Mouse (Mus musculus) urinary bladder, postnatal 10 days (tissue): ENCODE results near the gene Pkm.

Experiments
- DNase-seq: peaks from one replicate; pipeline ENCODE4 v3.0.0; 2022; ENCODE audit warnings: low spot score

Pkm gene

DNA sequence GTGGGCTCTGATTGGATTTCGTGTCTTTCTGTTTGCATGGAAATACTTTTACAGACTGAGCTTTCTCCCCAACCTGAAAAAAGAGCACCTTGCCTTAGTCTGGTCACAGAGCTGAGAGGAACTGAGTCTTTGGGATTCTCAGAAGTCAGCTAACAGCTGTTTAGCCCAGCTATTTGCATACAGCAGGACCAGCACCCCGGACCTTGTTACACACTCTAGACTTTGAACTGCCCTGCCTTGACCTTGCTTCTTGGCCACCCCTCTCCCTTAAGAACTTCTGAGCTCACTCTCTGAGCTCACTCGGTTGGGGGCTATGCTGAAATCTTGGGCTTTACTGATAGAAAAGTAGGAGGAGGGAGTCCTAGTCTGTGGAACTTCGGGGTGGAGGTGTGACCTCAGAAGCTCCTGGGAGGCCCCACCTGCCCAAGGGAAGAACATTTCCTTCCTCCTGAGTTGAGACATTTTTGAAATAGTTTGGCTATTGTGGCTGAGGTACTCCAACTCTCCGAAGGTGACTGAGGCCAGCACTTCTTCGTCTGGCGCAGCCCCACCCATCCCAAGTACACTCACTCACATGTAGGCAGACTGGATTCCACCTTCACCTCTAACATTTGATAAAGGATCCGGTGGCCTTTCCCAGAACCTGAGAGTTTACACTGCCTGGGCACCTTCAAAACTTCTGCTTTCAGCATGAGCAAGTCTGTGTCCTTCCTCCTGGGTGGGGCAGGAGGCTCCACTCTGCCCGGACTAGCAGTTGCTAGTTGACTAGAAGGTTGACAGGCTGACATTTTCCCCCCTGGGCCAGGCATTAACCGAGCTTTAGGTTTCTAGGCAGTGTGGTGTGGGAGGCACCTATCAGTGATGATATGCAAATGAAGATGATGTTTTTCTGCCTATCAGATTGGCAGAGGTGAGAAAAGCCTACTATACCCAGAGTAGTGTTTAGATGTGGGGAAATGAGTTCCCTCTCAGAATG, 51.0 kb downstream of the Pkm start:
- no peak for DNase-seq

DNA sequence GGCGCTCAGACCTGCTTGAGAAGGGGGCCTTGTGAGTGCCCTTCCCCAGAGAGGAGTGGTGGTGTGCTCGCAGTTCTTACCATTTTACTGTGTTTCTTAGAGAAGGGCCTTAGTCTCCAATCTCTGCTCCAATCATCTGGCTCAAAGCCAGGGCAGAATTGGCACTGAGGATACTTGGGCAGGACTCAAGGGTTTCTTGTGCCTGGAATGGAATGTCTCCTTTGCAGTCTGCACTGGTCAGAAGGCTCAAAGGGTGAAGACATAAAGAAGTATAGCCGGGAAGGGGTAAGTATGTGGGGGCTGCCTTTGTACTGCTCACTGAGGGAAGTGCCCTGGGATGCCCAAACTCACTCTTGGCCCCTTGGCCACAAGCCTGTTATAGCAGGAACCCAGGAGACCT, 53.1 kb downstream of the Pkm start:
- no peak for DNase-seq

GRCm38 (mm10) chr9:59716275-59716898, 60.2 kb downstream of the Pkm start:
- no peak for DNase-seq

- DNase-seq: no peak
Measured at GRCm38 (mm10) chr9:59718237-59718636, 62.1 kb downstream of the Pkm start.

- DNase-seq: no peak
Measured at GRCm38 (mm10) chr9:59721144-59721543, 65.0 kb downstream of the Pkm start.

GRCm38 (mm10) chr9:59723096-59723657, 67.0 kb downstream of the Pkm start:
- DNase-seq: no peak

DNA sequence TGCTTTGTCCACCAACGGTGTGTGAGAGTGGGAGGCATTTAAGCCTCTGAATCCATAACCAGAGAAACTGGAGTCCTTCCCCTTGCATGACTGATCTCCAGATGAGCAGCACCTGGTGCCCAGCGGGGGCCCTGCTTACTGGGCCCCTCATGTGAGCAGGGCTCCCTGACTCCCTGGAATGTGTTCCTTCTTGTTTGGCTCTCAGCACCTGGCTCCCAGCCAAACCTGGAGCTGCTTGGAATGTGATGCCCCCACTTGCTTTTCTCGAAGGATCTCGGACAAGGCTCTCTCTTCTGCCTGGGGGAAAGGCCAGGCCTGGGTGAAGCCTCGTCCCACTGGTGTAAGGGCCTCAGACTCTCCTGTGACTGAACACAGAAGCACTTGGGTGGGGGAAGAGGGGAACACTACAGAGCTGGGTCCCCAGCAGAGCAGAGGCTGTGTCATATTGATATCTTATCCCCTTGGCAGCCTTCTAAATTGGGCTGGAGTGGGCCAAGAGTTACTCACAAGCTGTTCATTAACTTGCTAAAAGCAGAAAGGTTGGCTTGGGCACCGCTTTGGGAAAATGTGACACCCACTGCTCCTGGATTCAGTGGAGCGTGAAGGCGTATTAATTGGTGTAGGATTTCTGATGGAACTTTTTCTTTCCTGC, 67.7 kb downstream of the Pkm start:
- DNase-seq: no peak

GRCm38 (mm10) chr9:59725515-59725914, 69.3 kb downstream of the Pkm start:
- no peak for DNase-seq

DNA sequence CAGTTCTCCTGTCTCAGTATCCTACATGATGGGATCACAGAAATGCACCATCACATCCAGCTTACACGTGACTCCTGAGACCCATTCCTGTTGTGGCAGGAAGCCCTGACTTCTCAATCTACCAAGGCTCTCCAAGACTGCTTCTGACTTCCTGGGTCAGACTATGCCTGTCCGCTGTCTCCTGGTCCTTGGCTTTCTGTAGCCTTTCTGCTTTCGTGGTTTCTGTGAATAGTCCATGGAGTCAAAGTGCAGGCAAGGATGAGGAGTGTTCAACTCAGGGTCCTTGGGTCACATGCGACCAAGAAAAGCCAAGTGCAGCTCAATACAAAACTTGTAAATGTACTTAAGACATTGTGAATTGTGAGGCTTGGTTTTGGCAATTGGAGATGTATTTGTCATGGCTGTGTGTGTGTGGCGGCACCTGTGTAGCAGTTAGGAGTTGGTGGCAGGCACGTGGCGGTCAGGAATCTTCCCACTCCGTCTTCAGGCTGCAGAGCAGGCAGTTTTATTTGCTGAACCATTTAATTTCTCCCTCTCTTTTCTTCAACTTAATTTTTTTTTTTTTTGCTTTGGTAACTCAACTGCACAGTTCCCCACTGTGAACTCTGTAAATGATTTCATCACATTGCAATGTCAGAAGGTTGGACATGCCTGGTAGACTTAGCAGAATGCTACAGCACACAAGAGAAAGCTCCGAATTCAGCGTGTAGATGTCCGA, 71.6 kb downstream of the Pkm start:
- no peak for DNase-seq
